Mouse (Mus musculus) ES-CJ7 (cell line): ENCODE results near the gene Evi5.

Source experiments
- DNase-seq: peaks from one replicate; pipeline ENCODE4 v3.0.0; 2011; ENCODE audit warnings: low read depth, low spot score

Gene Evi5

GRCm38 (mm10) chr5:107874561-107875260 is at the start of gene Evi5:
Gene Evi5 (minus strand): TSS chr5:107875107.
- peak; percentile 42 for DNase-seq

GRCm38 (mm10) chr5:107924564-107924963 is 49.7 kb upstream of the Evi5 start:
- DNase-seq = no peak

DNA sequence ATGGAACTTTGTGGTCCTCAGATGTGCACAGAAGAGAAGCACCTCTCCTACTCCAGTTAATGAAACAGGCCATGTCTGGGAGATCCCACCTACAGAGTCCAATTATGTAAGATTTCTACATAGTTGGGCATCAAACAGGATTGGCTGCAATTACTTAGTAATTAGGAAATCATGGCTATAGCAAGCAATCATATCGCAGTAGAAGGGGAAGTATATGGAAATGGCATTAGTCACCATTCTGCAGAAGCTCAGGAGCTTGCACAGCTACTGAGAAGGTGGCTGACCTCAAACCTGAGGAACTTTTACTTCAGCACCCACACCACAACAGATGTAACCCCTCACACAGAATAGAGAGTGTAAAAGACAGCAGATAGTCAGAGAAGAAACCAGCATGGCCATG is 47.9 kb upstream of the Evi5 start:
- no peak for DNase-seq

DNA sequence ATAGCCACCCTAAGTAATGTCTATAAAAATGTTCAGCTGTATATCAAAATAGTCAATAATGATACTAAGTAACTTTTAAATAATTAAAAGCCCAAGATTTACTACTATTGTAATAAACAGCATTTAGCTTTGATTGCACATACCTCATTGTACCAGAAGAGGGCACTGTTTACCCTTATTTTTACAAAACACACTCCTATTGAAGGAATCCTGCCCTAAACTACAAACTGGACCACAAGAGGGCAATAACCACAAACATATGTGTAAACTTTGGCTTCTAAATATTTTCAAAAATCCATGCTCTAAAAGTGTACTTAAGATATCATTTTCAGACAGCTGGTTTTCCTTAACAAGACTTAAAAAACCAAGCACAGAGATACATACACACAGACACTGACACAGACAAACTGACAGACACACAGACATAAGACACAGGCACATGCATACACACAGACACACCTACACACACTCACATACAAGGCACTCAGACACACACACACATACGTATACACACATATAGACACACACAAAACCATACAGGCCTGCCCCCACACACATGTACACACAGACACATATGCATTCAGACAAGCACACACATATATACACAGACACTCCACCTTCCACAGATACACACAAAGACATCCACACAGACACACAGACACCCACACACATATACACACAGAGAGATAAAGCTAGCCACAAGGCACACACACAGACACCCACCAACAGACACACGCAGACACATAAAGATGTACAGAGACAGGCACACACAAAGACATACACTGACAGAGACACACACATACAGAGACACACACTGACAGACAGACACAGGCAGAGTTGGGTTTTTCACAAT is 46.7 kb upstream of the Evi5 start:
- DNase-seq = peak; percentile 65

DNA sequence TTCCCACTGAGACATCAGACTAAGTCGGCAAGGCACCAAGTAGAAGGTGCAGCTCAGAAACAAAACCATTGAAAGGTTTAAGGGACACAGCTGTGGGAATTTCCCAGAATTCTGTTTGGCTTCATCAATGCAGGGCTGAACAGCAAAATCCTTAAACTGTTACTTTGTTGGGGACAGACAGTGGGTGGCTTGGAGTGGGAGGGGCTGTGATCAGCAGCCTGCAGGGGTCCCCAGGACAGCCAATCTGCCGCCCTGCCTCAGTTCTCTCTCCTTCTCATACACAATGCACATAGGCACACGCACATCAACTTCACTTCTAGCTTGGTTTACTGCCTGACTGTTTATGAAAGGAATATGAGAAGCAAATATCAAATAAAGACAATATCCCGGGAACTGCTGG is 40.4 kb upstream of the Evi5 start:
- no peak for DNase-seq

- no peak for DNase-seq
Measured at GRCm38 (mm10) chr5:107911012-107911411, 36.1 kb upstream of the Evi5 start.

DNA sequence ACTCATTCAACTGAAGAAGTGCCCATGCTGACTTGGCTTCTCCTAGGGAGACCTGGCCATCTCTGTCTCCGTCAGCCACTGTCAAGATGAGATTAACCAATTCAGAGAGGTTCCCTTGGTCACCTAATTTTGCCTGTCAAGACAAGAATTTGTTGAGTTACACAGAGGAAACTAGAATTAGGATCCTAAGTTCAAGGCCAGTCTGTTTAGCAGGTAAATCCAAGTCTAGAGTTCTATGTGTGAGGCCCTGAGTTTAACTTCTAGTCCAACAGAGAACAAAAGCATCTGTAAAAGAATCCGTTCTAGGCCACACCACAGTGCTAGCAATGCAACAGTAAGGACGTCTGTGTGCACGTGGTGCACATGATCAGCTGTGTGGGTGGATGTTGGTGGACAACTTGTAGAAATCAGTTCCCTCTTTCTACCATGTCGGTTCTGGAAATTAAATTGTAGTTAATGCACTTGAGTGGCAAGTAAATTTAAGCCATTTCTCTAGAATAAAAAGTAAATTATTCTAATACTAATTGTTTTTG is 35.2 kb upstream of the Evi5 start:
- DNase-seq = no peak

DNA sequence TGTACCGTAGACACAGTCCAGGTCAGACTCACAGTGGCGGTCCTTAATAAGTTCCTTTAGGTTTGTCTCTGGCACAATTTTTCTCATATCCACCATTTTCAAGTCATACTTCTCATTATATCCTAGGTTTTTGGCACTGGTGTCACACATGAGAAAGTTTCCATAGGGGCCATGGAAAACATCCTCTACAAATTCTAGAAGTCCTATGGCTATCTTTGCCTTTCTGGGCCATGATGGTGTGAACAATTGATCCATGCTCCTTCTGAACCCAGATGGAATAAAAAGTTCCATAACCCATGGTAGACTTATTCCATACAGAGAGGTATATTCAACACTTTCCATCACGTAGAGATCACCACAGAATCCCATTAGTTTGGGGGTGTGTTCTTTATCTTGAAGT is 34.8 kb upstream of the Evi5 start:
- DNase-seq = no peak

DNA sequence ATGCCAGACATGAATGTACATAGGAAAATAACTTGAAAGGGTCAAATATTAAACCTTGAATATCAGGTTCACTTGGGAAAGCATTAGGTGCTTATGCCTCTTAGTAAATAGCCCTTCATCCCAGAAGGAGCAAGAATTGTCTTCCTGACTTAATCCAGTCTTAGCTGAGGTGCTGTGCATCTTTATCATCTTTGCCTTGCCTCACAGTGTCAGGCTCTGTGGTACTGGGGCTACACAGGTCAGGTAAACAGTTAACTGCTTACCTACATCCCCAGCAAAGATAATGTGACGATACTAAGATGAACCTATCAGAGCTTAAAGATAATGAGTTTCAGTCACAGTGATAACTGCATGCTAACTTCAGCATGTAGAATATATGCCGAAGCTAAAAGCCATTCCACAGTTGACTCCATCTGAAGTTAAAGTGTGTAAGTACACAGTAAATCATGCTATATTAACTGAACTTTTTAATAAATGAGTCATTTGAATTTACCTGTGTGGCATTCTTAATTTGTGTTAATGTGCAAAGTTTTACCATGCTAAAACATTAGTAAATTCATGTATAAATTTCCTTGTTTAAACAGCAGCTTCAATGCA is 33.7 kb upstream of the Evi5 start:
- no peak for DNase-seq

DNA sequence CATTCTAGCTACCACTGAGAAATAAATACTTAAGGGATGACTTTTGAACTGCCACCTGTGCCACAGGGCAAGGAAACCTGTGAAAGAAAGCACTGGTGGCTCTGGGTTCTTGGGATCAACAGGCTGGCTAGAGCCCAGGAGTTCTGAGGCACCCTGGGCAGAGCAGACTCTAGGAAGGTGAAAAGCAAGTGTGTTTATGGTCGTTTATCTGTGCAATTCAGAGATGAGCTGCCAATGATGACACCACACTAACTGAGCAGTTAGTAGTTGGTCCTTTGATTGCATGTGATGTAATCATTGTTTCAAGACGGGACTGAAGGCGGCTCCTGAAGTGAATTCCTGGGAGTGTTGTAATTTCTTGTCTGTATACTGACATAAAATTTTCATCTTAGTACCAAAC is 29.4 kb upstream of the Evi5 start:
- no peak for DNase-seq

GRCm38 (mm10) chr5:107901014-107901615 is 26.2 kb upstream of the Evi5 start:
- peak; percentile 48 for DNase-seq

DNA sequence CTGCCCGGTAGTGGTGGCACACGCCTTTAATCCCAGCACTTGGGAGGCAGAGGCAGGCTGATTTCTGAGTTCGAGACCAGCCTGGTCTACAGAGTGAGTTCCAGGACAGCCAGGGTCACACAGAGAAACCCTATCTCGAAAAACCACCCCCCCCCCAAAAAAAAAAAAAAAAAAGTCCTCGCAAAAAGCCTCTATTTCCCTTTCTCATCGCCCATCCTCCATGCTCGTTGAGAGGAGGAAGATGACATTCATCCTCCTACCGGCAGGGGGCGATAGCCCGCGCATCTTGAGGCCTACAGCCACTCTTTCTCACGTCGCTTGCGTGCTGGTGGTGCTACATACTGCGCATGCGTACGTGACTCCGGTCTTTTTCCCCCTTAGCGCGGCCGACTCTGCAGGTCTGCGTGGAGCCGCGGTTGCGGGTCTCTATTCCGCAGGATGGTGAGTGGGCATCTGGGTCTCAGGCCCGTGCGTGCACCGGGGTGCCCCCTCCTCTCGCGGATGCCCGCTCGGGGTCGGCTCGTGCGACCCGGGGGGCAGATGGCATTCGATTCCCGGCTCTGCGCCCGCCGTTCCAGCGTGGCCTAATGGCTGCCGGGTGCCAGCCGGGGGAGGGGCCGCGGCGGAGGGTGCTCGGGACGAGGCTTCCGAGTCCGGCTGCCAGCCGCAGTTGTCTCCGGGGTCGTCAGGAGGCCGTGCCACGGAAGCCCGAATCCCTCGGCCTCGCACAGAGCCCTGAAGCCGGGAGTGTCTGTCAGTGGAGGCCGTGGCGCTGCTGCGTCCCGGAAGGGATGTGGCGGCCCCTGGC is 25.5 kb upstream of the Evi5 start, which contains the start of gene Rpl5:
Gene Rpl5, plus strand, starts transcription at position 297 of the 808 bp plus-strand sequence.
- peak; percentile 98 for DNase-seq

DNA sequence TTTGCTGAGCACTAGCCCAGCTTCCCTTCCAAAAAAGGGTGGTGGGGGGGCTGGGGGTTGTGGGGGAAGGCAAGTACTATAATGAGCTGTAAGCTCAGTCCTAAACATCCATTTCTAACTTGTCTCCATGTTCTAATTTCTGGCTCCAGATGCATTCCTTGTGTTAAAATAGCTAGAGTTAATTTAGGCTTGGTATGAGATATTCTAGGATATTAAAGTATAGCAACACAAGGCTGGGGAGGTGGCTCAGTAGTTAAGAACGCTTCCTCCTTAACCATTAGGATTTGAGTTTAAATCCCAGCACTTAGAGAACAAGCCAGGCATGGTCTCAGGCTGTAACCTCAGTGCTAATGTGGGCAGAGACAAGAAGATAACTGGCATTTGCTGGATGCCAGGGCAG is 21.4 kb upstream of the Evi5 start:
- DNase-seq = no peak

- no peak for DNase-seq
Measured at GRCm38 (mm10) chr5:107894676-107895075, 19.8 kb upstream of the Evi5 start.

- peak; percentile 62 for DNase-seq
Measured at GRCm38 (mm10) chr5:107891515-107891914, 16.6 kb upstream of the Evi5 start.

DNA sequence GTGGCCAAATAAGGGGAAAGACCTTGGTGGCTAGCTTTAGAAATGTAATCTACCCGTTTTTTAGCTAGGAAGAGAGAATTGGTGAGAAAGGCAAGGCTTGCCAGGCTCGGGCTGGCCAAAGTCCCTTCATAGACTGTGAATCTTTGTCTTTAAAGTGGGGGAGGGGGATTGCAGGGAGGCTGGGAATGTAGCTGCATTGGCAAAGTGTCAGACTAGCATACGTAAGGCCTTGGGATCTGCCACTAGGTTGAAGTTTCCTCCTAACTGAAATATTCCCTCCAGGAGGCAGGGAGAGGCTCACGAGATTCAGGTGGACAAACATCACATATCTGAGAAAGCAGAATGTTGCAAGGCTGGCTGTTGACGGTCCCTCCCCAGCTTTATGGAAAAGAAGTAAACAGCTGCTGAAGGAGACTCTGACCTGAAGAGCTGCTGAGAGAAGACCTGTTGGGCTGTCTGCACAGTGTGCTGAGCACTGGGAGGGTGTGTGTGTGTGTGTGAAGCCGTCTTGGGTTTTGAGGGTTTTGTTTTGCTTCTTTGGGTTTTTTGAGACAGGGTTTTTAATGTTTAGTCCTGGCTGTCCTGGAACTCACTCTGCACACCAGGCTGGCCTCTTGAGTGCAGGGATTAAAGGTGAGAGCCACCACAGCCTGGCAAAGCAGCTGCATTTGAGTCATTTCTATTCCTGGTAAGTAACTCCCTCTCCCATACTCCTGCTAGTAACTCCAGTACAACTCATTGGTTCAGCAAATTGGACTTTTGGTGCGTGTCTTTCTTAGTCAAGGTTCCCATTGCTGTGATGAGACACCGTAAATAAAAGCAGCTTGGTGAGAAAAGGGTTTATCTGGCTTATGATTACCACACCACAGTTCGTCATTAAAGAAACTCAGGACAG is 15.3 kb upstream of the Evi5 start:
- no peak for DNase-seq

- DNase-seq = no peak
Measured at GRCm38 (mm10) chr5:107880710-107881109, 5.8 kb upstream of the Evi5 start.

- no peak for DNase-seq
Measured at GRCm38 (mm10) chr5:107877053-107877452, 2.1 kb upstream of the Evi5 start.

GRCm38 (mm10) chr5:107875261-107875611 is 329 bp upstream of the Evi5 start:
- DNase-seq = no peak

- DNase-seq = no peak
Measured at GRCm38 (mm10) chr5:107873886-107874302, 1.0 kb downstream of the Evi5 start.
